8 mouse cellular contexts compared by ENCODE assay signal in the genomic region with DNA sequence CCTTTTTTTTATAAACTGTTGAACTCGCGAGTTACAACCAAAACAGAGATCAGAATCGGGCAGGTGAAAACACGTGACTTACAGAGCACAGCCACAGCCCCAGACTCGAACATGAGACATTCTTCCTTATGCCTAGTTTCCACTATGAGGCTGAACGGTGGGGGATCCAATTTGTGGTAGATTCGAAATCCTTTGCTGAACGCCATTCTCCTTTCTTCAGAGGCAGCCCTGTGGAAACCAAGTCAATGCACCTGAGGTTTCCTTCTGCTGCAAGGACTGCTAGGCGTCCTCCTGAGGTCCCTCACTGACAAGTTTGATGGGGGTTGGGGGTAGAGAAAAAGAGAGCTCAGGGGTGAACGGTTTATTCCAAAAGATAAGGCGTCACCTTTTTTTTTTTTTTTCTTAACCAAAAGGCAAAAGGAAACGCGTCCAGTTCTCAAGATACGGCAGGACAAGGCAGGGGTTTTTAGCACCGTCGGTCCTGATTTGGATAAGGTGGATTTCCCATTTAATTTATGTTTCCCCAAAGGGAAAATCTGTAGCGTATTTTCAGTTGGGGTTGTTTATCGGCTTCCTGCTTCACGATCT. TPM values are rescaled to one million over a fixed set of nuclear protein-coding genes. Genes with fewer than 3 reads are reported as not detected.
DNase-seq lines count a peak whose midpoint lies in the region.

No protein-coding gene starts in this region.

- H3K27ac ChIP-seq in limb, embryonic 10.5 days, result peak overlapping the region; percentile 86

- peaks cover 59% of the 10 kb centered on the region for H3K36me3 ChIP-seq in erythroblast, embryonic 14.5 days (ENCODE audit: control insufficient read depth)
- peaks cover 18% of the 10 kb centered on the region for H3K36me3 ChIP-seq in limb, embryonic 10.5 days

- WGBS in limb, embryonic 10.5 days, result 2% methylated on average over 19 of the region's 19 CpGs

- peak overlapping the region; percentile 97 for H3K4me3 ChIP-seq in erythroblast, embryonic 14.5 days (replicated peaks)
- H3K4me3 ChIP-seq in limb, embryonic 10.5 days, result peak overlapping the region; percentile 72

- no peaks in the 10 kb centered on the region for H3K27me3 ChIP-seq in erythroblast, embryonic 14.5 days (ENCODE audit: control insufficient read depth)
- no peaks in the 10 kb centered on the region for H3K27me3 ChIP-seq in limb, embryonic 10.5 days (ENCODE audit: low read depth, poor library complexity, severe bottlenecking)

- peak; percentile 14 for DNase-seq in right cerebral cortex, postnatal 25 days
- no peak for DNase-seq in right cerebral cortex, postnatal 14 days
- DNase-seq in brain, adult 2 months (ENCODE audit: low read depth, low spot score), result peak; percentile 55
- no peak for DNase-seq in limb, embryonic 10.5 days (ENCODE audit: low spot score)
- DNase-seq in neural tube, embryonic 10.5 days (ENCODE audit: extremely low spot score, low spot score), result peak; percentile 20
- DNase-seq in ovary, postnatal 14 days (ENCODE audit: low spot score), result no peak
- DNase-seq in urinary bladder, postnatal 25 days (ENCODE audit: low spot score), result no peak

- H3K9me3 ChIP-seq in erythroblast, embryonic 14.5 days (ENCODE audit: control insufficient read depth, low read length), result no peaks in the 10 kb centered on the region
- H3K9me3 ChIP-seq in limb, embryonic 10.5 days (replicated peaks), result no peaks in the 10 kb centered on the region

- H3K4me1 ChIP-seq in erythroblast, embryonic 14.5 days (ENCODE audit: control insufficient read depth), result peaks cover 61% of the 10 kb centered on the region
- peaks cover 12% of the 10 kb centered on the region for H3K4me1 ChIP-seq in limb, embryonic 10.5 days

RNA-seq across cellular contexts. Expression of gene Synj1, which starts 1.1 kb away (rescaled TPM):
- 8.1 and 8.8 TPM in 2 replicates for polyA plus RNA-seq in erythroblast, embryonic 14.5 days (2012)
- polyA plus RNA-seq in limb, embryonic 10.5 days (2016; fragmentation: Nextera tagmentation; extraction: Ambion mirVana), result 8.7 and 9.6 TPM in 2 replicates

RNA-seq across cellular contexts. Expression of gene Paxbp1, which starts 34.3 kb away (rescaled TPM):
- 1.5 and 2.1 TPM in 2 replicates for polyA plus RNA-seq in erythroblast, embryonic 14.5 days (2012)
- 60.0 and 76.1 TPM in 2 replicates for polyA plus RNA-seq in limb, embryonic 10.5 days (2016; fragmentation: Nextera tagmentation; extraction: Ambion mirVana)

Comparison
In these comparisons a context has a peak if more than half of its experiments do, and no peak if none do; other contexts are left out.
1. DNase-seq: peak in right cerebral cortex, postnatal 25 days (single experiment), brain, adult 2 months (single experiment) and neural tube, embryonic 10.5 days (single experiment); none in right cerebral cortex, postnatal 14 days (single experiment), limb, embryonic 10.5 days (single experiment), ovary, postnatal 14 days (single experiment) and urinary bladder, postnatal 25 days (single experiment).
2. RNA of gene Paxbp1, which starts 34.3 kb away (polyA plus RNA-seq): 60.0 to 76.1 TPM in limb, embryonic 10.5 days; 1.5 to 2.1 TPM in erythroblast, embryonic 14.5 days; every median in the first group is over 10 times any median in the second.